Mouse (Mus musculus): Measurements from ENCODE around the gene Cacna1d.

The Cacna1d gene

GRCm38 (mm10) chr14:30196959-30197358, 294.3 kb downstream of the Cacna1d start:
- no peak for DNase-seq

- peak; percentile 13 for DNase-seq
Observed at GRCm38 (mm10) chr14:30196235-30196634, 295.0 kb downstream of the Cacna1d start.

GRCm38 (mm10) chr14:30190308-30190971, 300.8 kb downstream of the Cacna1d start:
- no peak for DNase-seq

- no peak for DNase-seq
Observed at GRCm38 (mm10) chr14:30185616-30186274, 305.5 kb downstream of the Cacna1d start.

- DNase-seq: no peak
Observed at GRCm38 (mm10) chr14:30184445-30185152, 306.7 kb downstream of the Cacna1d start.

- no peak for DNase-seq
Observed at GRCm38 (mm10) chr14:30184013-30184412, 307.2 kb downstream of the Cacna1d start.

- DNase-seq: no peak
Observed at GRCm38 (mm10) chr14:30182624-30183524, 308.4 kb downstream of the Cacna1d start.

- DNase-seq: no peak
Observed at GRCm38 (mm10) chr14:30178306-30178705, 312.9 kb downstream of the Cacna1d start.

- peak; percentile 56 for DNase-seq
Observed at GRCm38 (mm10) chr14:30177850-30178249, 313.4 kb downstream of the Cacna1d start.

- no peak for DNase-seq
Observed at GRCm38 (mm10) chr14:30175362-30175761, 315.9 kb downstream of the Cacna1d start.

- DNase-seq: no peak
Observed at GRCm38 (mm10) chr14:30172821-30173755, 318.2 kb downstream of the Cacna1d start.

- DNase-seq: no peak
Observed at GRCm38 (mm10) chr14:30171593-30171992, 319.7 kb downstream of the Cacna1d start.

GRCm38 (mm10) chr14:30171008-30171407, 320.2 kb downstream of the Cacna1d start:
- DNase-seq: no peak

GRCm38 (mm10) chr14:30169455-30169854, 321.8 kb downstream of the Cacna1d start:
- DNase-seq: no peak

- DNase-seq: no peak
Observed at GRCm38 (mm10) chr14:30168902-30169301, 322.4 kb downstream of the Cacna1d start.

GRCm38 (mm10) chr14:30168387-30168786, 322.9 kb downstream of the Cacna1d start:
- no peak for DNase-seq

GRCm38 (mm10) chr14:30167606-30168005, 323.6 kb downstream of the Cacna1d start:
- DNase-seq: no peak

- DNase-seq: no peak
Observed at GRCm38 (mm10) chr14:30166036-30166435, 325.2 kb downstream of the Cacna1d start.

GRCm38 (mm10) chr14:30163733-30164708, 327.2 kb downstream of the Cacna1d start:
- DNase-seq: peak; percentile 46

GRCm38 (mm10) chr14:30147774-30148173, 343.5 kb downstream of the Cacna1d start:
- peak; percentile 35 for DNase-seq
